Mouse (Mus musculus) heart, adult 9 months (tissue): ENCODE results near the gene Ucp2.

Experiments used
- DNase-seq, 2 experiments: peaks; one replicate each; pipeline ENCODE4 v3.0.0; 2022; ENCODE audit warnings: low spot score in 2 of 2

Ucp2 gene

GRCm38 (mm10) chr7:100493117-100493483 is at the start of gene Ucp2:
Ucp2 (plus strand) TSS chr7:100493337.
- DNase-seq = peak; percentile 85

GRCm38 (mm10) chr7:100443728-100444127 is 49.4 kb upstream of the Ucp2 start:
- no peak for DNase-seq

GRCm38 (mm10) chr7:100446271-100446670 is 46.9 kb upstream of the Ucp2 start:
- DNase-seq = no peak

GRCm38 (mm10) chr7:100448530-100448929 is 44.6 kb upstream of the Ucp2 start:
- no peak for DNase-seq

- DNase-seq = no peak
These were observed 44.2 kb upstream of the Ucp2 start for GRCm38 (mm10) chr7:100448985-100449384.

GRCm38 (mm10) chr7:100458153-100458552 is 35.0 kb upstream of the Ucp2 start:
- DNase-seq = no peak

GRCm38 (mm10) chr7:100459862-100460261 is 33.3 kb upstream of the Ucp2 start:
- DNase-seq = no peak

- peak; percentile 81 to 85 for DNase-seq
These were observed 31.5 kb upstream of the Ucp2 start for GRCm38 (mm10) chr7:100461621-100462151.

- DNase-seq = no peak
These were observed 29.9 kb upstream of the Ucp2 start for GRCm38 (mm10) chr7:100463194-100463593.

- no peak for DNase-seq
These were observed 29.4 kb upstream of the Ucp2 start for GRCm38 (mm10) chr7:100463757-100464156.

- DNase-seq = no peak
These were observed 28.9 kb upstream of the Ucp2 start for GRCm38 (mm10) chr7:100464248-100464647.

- peak in 1 of 2 experiments; percentile 33 for DNase-seq
These were observed 27.9 kb upstream of the Ucp2 start for GRCm38 (mm10) chr7:100465248-100465647.

- peak; percentile 91 to 92 for DNase-seq
These were observed 27.4 kb upstream of the Ucp2 start for GRCm38 (mm10) chr7:100465656-100466309.

- DNase-seq = no peak
These were observed 26.2 kb upstream of the Ucp2 start for GRCm38 (mm10) chr7:100466781-100467510.

- DNase-seq = no peak
These were observed 24.4 kb upstream of the Ucp2 start for GRCm38 (mm10) chr7:100468761-100469160.

GRCm38 (mm10) chr7:100469502-100469901 is 23.6 kb upstream of the Ucp2 start:
- DNase-seq = no peak

GRCm38 (mm10) chr7:100470796-100471406 is 22.2 kb upstream of the Ucp2 start:
- DNase-seq = no peak

- no peak for DNase-seq
These were observed 21.7 kb upstream of the Ucp2 start for GRCm38 (mm10) chr7:100471407-100471797.

- DNase-seq = peak; percentile 51 to 62
These were observed 20.4 kb upstream of the Ucp2 start, which contains the start of gene Ucp3 for GRCm38 (mm10) chr7:100472777-100473176. Ucp3 (plus strand) TSS chr7:100472990.

GRCm38 (mm10) chr7:100473846-100474454 is 19.2 kb upstream of the Ucp2 start:
- no peak for DNase-seq

- DNase-seq = peak; percentile 52 to 62
These were observed 18.5 kb upstream of the Ucp2 start for GRCm38 (mm10) chr7:100474680-100475079.
